Mouse (Mus musculus) CH12.LX (cell line): ENCODE data around the gene Gusb. TPM values are rescaled to one million over a fixed set of nuclear protein-coding genes. Genes with fewer than 3 reads are reported as not detected.

Experiments used
- DNase-seq: peaks from one replicate; pipeline ENCODE4 v3.0.0-alpha.2; 2013; ENCODE audit errors: extremely low read depth
- H3K27ac ChIP-seq: 2 replicates; pipeline ENCODE4 v1.5.1; 2012; ENCODE audit warnings: low read depth, mild to moderate bottlenecking, control low read depth, moderate library complexity; ENCODE audit not compliant: insufficient read depth
- H3K27me3 ChIP-seq: replicated peaks from 2 replicates; pipeline ENCODE3; 2012; ENCODE audit warnings: inconsistent platforms
- H3K36me3 ChIP-seq, 2 experiments: replicated peaks in 1 of 2; 2 replicates each; pipeline versions ENCODE3 to v1.6.1; 2012; ENCODE audit warnings: inconsistent platforms in 1 of 2, low read length in 1 of 2, mild to moderate bottlenecking in 1 of 2, mixed read lengths in 1 of 2, moderate library complexity in 1 of 2; ENCODE audit not compliant: control insufficient read depth in 1 of 2, insufficient read depth in 1 of 2
- H3K4me1 ChIP-seq, 2 experiments: 2 replicates each; pipeline ENCODE4 v1.6.1; 2012; ENCODE audit warnings: inconsistent platforms in 1 of 2, moderate library complexity in 1 of 2; ENCODE audit not compliant: insufficient read depth in 2 of 2, control insufficient read depth in 1 of 2
- H3K4me2 ChIP-seq: 2 replicates; pipeline ENCODE4 v1.6.1; 2012; ENCODE audit warnings: low read depth, mild to moderate bottlenecking, control low read depth; ENCODE audit not compliant: poor library complexity, insufficient read depth, severe bottlenecking
- H3K4me3 ChIP-seq, 3 experiments: fragments of 150-350 bp in 1 of 3; sonication (generic) in 1 of 3; replicated peaks in 1 of 3; 2 replicates each; pipeline versions ENCODE3 to v1.5.1; 2011 to 2012; ENCODE audit warnings: low read depth in 2 of 3, low read length in 2 of 3, mild to moderate bottlenecking in 2 of 3, moderate library complexity in 2 of 3, control low read depth in 1 of 3, improper control_type of control experiment in 1 of 3, inconsistent platforms in 1 of 3, mixed read lengths in 1 of 3; ENCODE audit not compliant: poor library complexity in 1 of 3
- H3K79me2 ChIP-seq: replicated peaks from 2 replicates; pipeline ENCODE4 v1.6.1; 2012; ENCODE audit warnings: mild to moderate bottlenecking, moderate library complexity; ENCODE audit not compliant: control insufficient read depth, poor library complexity, insufficient read depth, severe bottlenecking; ENCODE audit errors: extremely low read depth
- H3K9ac ChIP-seq: 2 replicates; pipeline ENCODE4 v1.6.1; 2012; ENCODE audit warnings: low read depth, mild to moderate bottlenecking, control low read depth, moderate library complexity; ENCODE audit not compliant: insufficient read depth
- H3K9me3 ChIP-seq: replicated peaks from 2 replicates; pipeline ENCODE3; 2012; ENCODE audit warnings: low read length, inconsistent platforms, mixed read lengths
- CHD1 ChIP-seq: IDR thresholded peaks from 2 replicates; pipeline ENCODE4 v1.6.1; 2012; ENCODE audit warnings: low read depth, low read length, improper control_type of control experiment, inconsistent platforms
- CHD2 ChIP-seq: IDR thresholded peaks from 2 replicates; pipeline ENCODE4 v1.6.1; 2011; ENCODE audit warnings: low read length, improper control_type of control experiment
- CTCF ChIP-seq, 2 experiments: IDR thresholded peaks in 1 of 2; conservative IDR thresholded peaks in 1 of 2; 2 replicates each; pipeline ENCODE4 v1.5.1; 2011 to 2012; ENCODE audit warnings: low read depth in 2 of 2, low read length in 2 of 2, improper control_type of control experiment in 1 of 2, inconsistent platforms in 1 of 2, mild to moderate bottlenecking in 1 of 2, moderate library complexity in 1 of 2
- E2F4 ChIP-seq: IDR thresholded peaks from 2 replicates; pipeline ENCODE4 v1.6.1; 2011; ENCODE audit warnings: low read depth, low read length, improper control_type of control experiment; ENCODE audit not compliant: insufficient replicate concordance
- ELF1 ChIP-seq: IDR thresholded peaks from 2 replicates; pipeline ENCODE4 v1.6.1; 2014; ENCODE audit warnings: low read depth, mild to moderate bottlenecking, inconsistent platforms, low read length, improper control_type of control experiment
- EP300 ChIP-seq: IDR thresholded peaks from 2 replicates; pipeline ENCODE4 v1.6.1; 2011; ENCODE audit warnings: low read length, improper control_type of control experiment
- ETS1 ChIP-seq: conservative IDR thresholded peaks from 2 replicates; pipeline ENCODE4 v1.6.1; 2012; ENCODE audit warnings: low read depth, mild to moderate bottlenecking, inconsistent platforms, low read length, improper control_type of control experiment, moderate library complexity
- GABPA ChIP-seq: IDR thresholded peaks from 2 replicates; pipeline ENCODE4 v1.6.1; 2012; ENCODE audit warnings: low read depth, low read length, improper control_type of control experiment, inconsistent platforms; ENCODE audit not compliant: insufficient replicate concordance
- IRF4 ChIP-seq: IDR thresholded peaks from 2 replicates; pipeline ENCODE4 v1.6.1; 2014; ENCODE audit warnings: low read depth, mild to moderate bottlenecking, inconsistent platforms, low read length, improper control_type of control experiment
- JUND ChIP-seq: conservative IDR thresholded peaks from 2 replicates; pipeline ENCODE4 v1.6.1; 2011; ENCODE audit warnings: low read depth, low read length, improper control_type of control experiment
- MXI1 ChIP-seq: IDR thresholded peaks from 2 replicates; pipeline ENCODE4 v1.6.1; 2011; ENCODE audit warnings: mild to moderate bottlenecking, low read depth, low read length, improper control_type of control experiment
- MYC ChIP-seq: IDR thresholded peaks from 2 replicates; pipeline ENCODE4 v1.6.1; 2011; ENCODE audit warnings: low read depth, mild to moderate bottlenecking, improper control_type of control experiment, low read length
- POLR2A ChIP-seq: IDR thresholded peaks from 2 replicates; pipeline ENCODE4 v1.6.1; 2011; ENCODE audit warnings: low read depth, mild to moderate bottlenecking, improper control_type of control experiment, low read length
- RAD21 ChIP-seq: IDR thresholded peaks from 2 replicates; pipeline ENCODE4 v1.6.1; 2011; ENCODE audit warnings: low read depth, mild to moderate bottlenecking, low read length, improper control_type of control experiment, moderate library complexity
- SMC3 ChIP-seq: IDR thresholded peaks from 2 replicates; pipeline ENCODE4 v1.6.1; 2011; ENCODE audit warnings: low read depth, low read length, improper control_type of control experiment
- USF2 ChIP-seq: conservative IDR thresholded peaks from 2 replicates; pipeline ENCODE4 v1.6.1; 2011; ENCODE audit warnings: low read depth, low read length, improper control_type of control experiment
- ZNF384 ChIP-seq: IDR thresholded peaks from 2 replicates; pipeline ENCODE4 v1.6.1; 2012; ENCODE audit warnings: low read depth, low read length, improper control_type of control experiment, inconsistent platforms
- dilution Hi-C: fragments of 300-500 bp; cut with MboI; formaldehyde crosslinking; loops from 2 replicates; pipeline ENCODE4 v1.14.3; 2020; ENCODE audit warnings: low sequenced_read_pairs; ENCODE audit not compliant: extremely low pct_unique_long_range_greater_than_20kb, extremely low pct_ligation_motif_present
- in situ Hi-C: fragments of 300-500 bp; cut with MboI; formaldehyde crosslinking; loops from 3 replicates; pipeline ENCODE4 v1.14.3; 2019; ENCODE audit warnings: low sequenced_read_pairs, low pct_ligation_motif_present, low pct_unique_long_range_greater_than_20kb, mixed read lengths
- polyA plus RNA-seq: library from polyadenylated mRNA; unstranded; fragments of >175 nt; gene quantifications from 2 replicates; pipeline ENCODE4 v1.2.1, GENCODE M21; 2012; ENCODE audit warnings: low read depth; ENCODE audit not compliant: insufficient read length
- total RNA-seq, 2 experiments: library from RNA; depleted of rRNA; stranded (reverse); fragments of 300-350 nt in 1 of 2; fragments of >200 nt in 1 of 2; gene quantifications; 2 replicates each; pipeline ENCODE4 v1.2.3; 2012 to 2014

Gusb gene
- total and polyA plus RNA-seq, 3 experiments: 73.4 to 210 (median 187) TPM

GRCm38 (mm10) chr5:130019461-130019860 lies 16.6 kb upstream of the Gusb start:
- H3K36me3 ChIP-seq: peaks cover 36 to 60% of the 10 kb centered on the region in 2 experiments

DNA sequence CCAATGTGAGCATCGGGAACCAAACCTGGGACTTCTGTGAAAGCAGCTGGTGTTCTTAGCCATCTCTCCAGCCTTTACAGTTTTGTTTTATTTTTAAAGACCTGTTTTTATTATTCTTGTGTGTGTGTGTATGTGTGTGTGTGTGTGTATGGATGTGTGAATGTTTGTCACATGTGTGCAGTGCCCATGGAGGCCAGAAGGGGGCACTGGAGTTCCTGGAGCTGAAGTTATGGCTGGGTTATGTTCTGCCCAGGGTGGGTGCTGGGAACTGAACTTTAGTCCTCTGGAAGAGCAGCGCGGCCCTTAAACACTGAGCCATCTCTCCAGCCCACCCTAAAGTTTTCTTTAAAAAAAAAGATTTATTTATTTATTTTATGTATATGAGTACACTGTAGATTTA lies 12.3 kb upstream of the Gusb start:
- TF ChIP-seq MYC (no peak), POLR2A (no peak), IRF4 (no peak), CTCF (conservative IDR thresholded peaks at IDR 0.05 in 1 of 2, IDR thresholded peaks at IDR 0.05 in 1 of 2; ENCODE audit: low read depth in 2 of 2, low read length in 2 of 2) (peak in 1 of 2 experiments; percentile 30; a peak in 2 of 4 replicates)
- TF ChIP-seq, all 38 proteins: peak for 1
- no peak overlapping the region for H3K9ac ChIP-seq
- dilution Hi-C loops: no loop called here
- no peaks in the 10 kb centered on the region for H3K27me3 ChIP-seq
- no peak for DNase-seq
- H3K9me3 ChIP-seq: peaks cover 29% of the 10 kb centered on the region
- no peak overlapping the region for H3K4me3 ChIP-seq
- H3K4me1 ChIP-seq: peaks cover 0 to 7% of the 10 kb centered on the region in 2 experiments; a peak in 1 of 4 replicates
- H3K79me2 ChIP-seq: no peaks in the 10 kb centered on the region
- no peak overlapping the region for H3K27ac ChIP-seq
- no peak overlapping the region for H3K4me2 ChIP-seq
- in situ Hi-C loops: no loop called here
- H3K36me3 ChIP-seq: peaks cover 69 to 97% of the 10 kb centered on the region in 2 experiments

More at GRCm38 (mm10) chr5:130019461-130019860, 16.6 kb upstream of the Gusb start:
- H3K27ac ChIP-seq: no peak overlapping the region
- H3K4me1 ChIP-seq: peaks cover 19 to 39% of the 10 kb centered on the region in 2 experiments
- H3K9me3 ChIP-seq: peaks cover 11% of the 10 kb centered on the region
- no peak overlapping the region for H3K4me3 ChIP-seq
- in situ Hi-C loops: no loop called here
- H3K4me2 ChIP-seq: no peak overlapping the region
- TF ChIP-seq JUND: no peak
- no peak for TF ChIP-seq ZNF384
- TF ChIP-seq USF2: no peak
- no peak for TF ChIP-seq MXI1
- no peak for TF ChIP-seq RAD21
- TF ChIP-seq CHD1: no peak
- TF ChIP-seq SMC3: no peak
- no peak for TF ChIP-seq ELF1
- TF ChIP-seq ETS1: no peak
- TF ChIP-seq CHD2: no peak
- no peak for TF ChIP-seq MYC
- TF ChIP-seq E2F4: no peak
- TF ChIP-seq, all 38 proteins: peak for 0
- no peak for DNase-seq
- dilution Hi-C loops: no loop called here
- no peaks in the 10 kb centered on the region for H3K79me2 ChIP-seq
- no peak overlapping the region for H3K9ac ChIP-seq
- no peaks in the 10 kb centered on the region for H3K27me3 ChIP-seq

DNA sequence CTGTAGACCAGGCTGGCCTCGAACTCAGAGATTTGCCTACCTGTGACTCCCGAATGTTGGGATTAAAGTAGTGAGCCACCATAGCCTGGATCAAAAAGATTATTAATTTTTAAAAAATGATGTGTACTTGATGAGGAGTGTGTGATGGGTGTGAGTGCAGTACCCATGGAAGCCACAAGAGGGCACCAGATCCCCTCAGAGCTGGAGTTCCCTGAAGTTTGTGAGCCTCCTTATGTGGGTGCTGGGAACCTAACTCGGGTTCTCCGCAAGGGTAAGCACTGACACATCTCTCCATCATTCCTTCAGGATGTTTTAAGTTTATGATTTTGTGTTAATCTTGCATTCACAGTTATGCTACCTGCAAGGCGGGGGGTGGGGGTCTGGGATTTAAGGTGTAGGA lies 8.1 kb upstream of the Gusb start:
- H3K4me3 ChIP-seq: no peak overlapping the region
- dilution Hi-C loops: no loop called here
- peaks cover 46 to 63% of the 10 kb centered on the region in 2 experiments for H3K36me3 ChIP-seq
- no peaks in the 10 kb centered on the region for H3K27me3 ChIP-seq
- H3K9ac ChIP-seq: no peak overlapping the region
- H3K27ac ChIP-seq: no peak overlapping the region
- TF ChIP-seq CTCF (conservative IDR thresholded peaks at IDR 0.05 in 1 of 2, IDR thresholded peaks at IDR 0.05 in 1 of 2; ENCODE audit: low read depth in 2 of 2, low read length in 2 of 2) (peak; percentile 39 to 60), GABPA (no peak), SMC3 (peak; percentile 8; the same call in 1 of the 2 replicates), EP300 (no peak), ELF1 (no peak)
- no peaks in the 10 kb centered on the region for H3K4me1 ChIP-seq
- H3K4me2 ChIP-seq: no peak overlapping the region
- in situ Hi-C loops: no loop called here
- H3K79me2 ChIP-seq: no peaks in the 10 kb centered on the region
- no peak for DNase-seq
- H3K9me3 ChIP-seq: peaks cover 34% of the 10 kb centered on the region
